Mouse (Mus musculus) embryonic facial prominence, embryonic 12.5 days (tissue): ENCODE measurements around the gene Amn. TPM values are rescaled to one million over a fixed set of nuclear protein-coding genes. Genes with fewer than 3 reads are reported as not detected.

Source experiments
- ATAC-seq: fragments of 200-750 bp; cut with Nextera tagmentation; 2 replicates; pipeline ENCODE4 v1.8.0; 2017; ENCODE audit not compliant: insufficient number of reproducible peaks, insufficient read depth, low FRiP score, low TSS enrichment
- H3K27ac ChIP-seq: fragments of 300-500 bp; sonication (generic); 2 replicates; pipeline ENCODE4 v1.5.1; 2016; ENCODE audit warnings: mild to moderate bottlenecking
- H3K27me3 ChIP-seq: fragments of 300-500 bp; sonication (generic); 2 replicates; pipeline ENCODE4 v1.6.1; 2016; ENCODE audit warnings: mild to moderate bottlenecking, moderate library complexity
- H3K36me3 ChIP-seq: fragments of 300-500 bp; sonication (generic); 2 replicates; pipeline ENCODE4 v1.6.1; 2016; ENCODE audit warnings: mild to moderate bottlenecking
- H3K4me1 ChIP-seq: fragments of 300-500 bp; sonication (generic); 2 replicates; pipeline ENCODE4 v1.6.1; 2016
- H3K4me2 ChIP-seq: fragments of 300-500 bp; sonication (generic); replicated peaks from 2 replicates; pipeline ENCODE4 v1.6.1; 2016; ENCODE audit warnings: mild to moderate bottlenecking, moderate library complexity
- H3K4me3 ChIP-seq: fragments of 300-500 bp; sonication (generic); 2 replicates; pipeline ENCODE4 v1.5.1; 2016; ENCODE audit warnings: mild to moderate bottlenecking
- H3K9ac ChIP-seq: fragments of 300-500 bp; sonication (generic); 2 replicates; pipeline ENCODE4 v1.6.1; 2016; ENCODE audit warnings: mild to moderate bottlenecking, moderate library complexity
- H3K9me3 ChIP-seq: fragments of 300-500 bp; sonication (generic); 2 replicates; pipeline ENCODE4 v1.6.1; 2016; ENCODE audit warnings: mild to moderate bottlenecking, moderate library complexity
- WGBS: fragments of 180-500 bp; shearing (Covaris S2); methylation state at CpG from one replicate; pipeline ENCODE4 v1.1.7; 2016; 5-methylcytosine and 5-hydroxymethylcytosine counted together
- polyA plus RNA-seq: library from polyadenylated mRNA; unstranded; fragments of >200 nt; fragmentation: Nextera tagmentation; extraction: Ambion mirVana; gene quantifications from 2 replicates; pipeline ENCODE4 v1.2.1, GENCODE M21; 2016

The Amn gene
- polyA plus RNA-seq, 1 experiment from 2014 or later: 0.52 TPM

- WGBS: 94% methylated on average over 14 of the region's 14 CpGs
- H3K4me2 ChIP-seq: no peak overlapping the region
- H3K36me3 ChIP-seq: peaks cover 92% of the 10 kb centered on the region
Measured at GRCm38 (mm10) chr12:111302018-111302345, 31.1 kb downstream of the Amn start.

GRCm38 (mm10) chr12:111303702-111304337 is 32.9 kb downstream of the Amn start:
- Histone ChIP-seq H3K9ac (no peak overlapping the region), H3K4me2 (no peak overlapping the region), H3K27ac (no peak overlapping the region), H3K4me1 (no peaks in the 10 kb centered on the region), H3K4me3 (no peak overlapping the region), H3K9me3 (no peaks in the 10 kb centered on the region), H3K36me3 (peaks cover 91% of the 10 kb centered on the region), H3K27me3 (no peaks in the 10 kb centered on the region)
- no peak for ATAC-seq
- WGBS: 92% methylated on average over 8 of the region's 8 CpGs

More at GRCm38 (mm10) chr12:111302018-111302345, 31.1 kb downstream of the Amn start:
- no peaks in the 10 kb centered on the region for H3K27me3 ChIP-seq
- no peak for ATAC-seq
- no peak overlapping the region for H3K27ac ChIP-seq
- H3K9ac ChIP-seq: no peak overlapping the region
- H3K4me3 ChIP-seq: no peak overlapping the region
- no peaks in the 10 kb centered on the region for H3K4me1 ChIP-seq
- no peaks in the 10 kb centered on the region for H3K9me3 ChIP-seq

- no peak overlapping the region for H3K4me3 ChIP-seq
- no peak for ATAC-seq
- H3K27ac ChIP-seq: no peak overlapping the region
- no peak overlapping the region for H3K4me2 ChIP-seq
- H3K9ac ChIP-seq: no peak overlapping the region
- 86% methylated on average over 8 of the region's 8 CpGs for WGBS
- no peaks in the 10 kb centered on the region for H3K9me3 ChIP-seq
- H3K27me3 ChIP-seq: no peaks in the 10 kb centered on the region
- H3K36me3 ChIP-seq: peaks cover 95% of the 10 kb centered on the region
- H3K4me1 ChIP-seq: no peaks in the 10 kb centered on the region
Measured at GRCm38 (mm10) chr12:111306821-111307220, 35.9 kb downstream of the Amn start.

- Histone ChIP-seq H3K4me2 (no peak overlapping the region), H3K4me3 (no peak overlapping the region), H3K27me3 (no peaks in the 10 kb centered on the region), H3K9me3 (no peaks in the 10 kb centered on the region), H3K27ac (no peak overlapping the region), H3K4me1 (no peaks in the 10 kb centered on the region), H3K9ac (no peak overlapping the region), H3K36me3 (peaks cover 96% of the 10 kb centered on the region)
- ATAC-seq: no peak
- 90% methylated on average over 12 of the region's 12 CpGs for WGBS
Measured at GRCm38 (mm10) chr12:111309256-111309655, 38.4 kb downstream of the Amn start.

- H3K4me1 ChIP-seq: no peaks in the 10 kb centered on the region
- no peak overlapping the region for H3K4me3 ChIP-seq
- peaks cover 94% of the 10 kb centered on the region for H3K36me3 ChIP-seq
- no peak overlapping the region for H3K4me2 ChIP-seq
- WGBS: 87% methylated on average over 14 of the region's 14 CpGs
- no peaks in the 10 kb centered on the region for H3K27me3 ChIP-seq
- H3K9me3 ChIP-seq: no peaks in the 10 kb centered on the region
- H3K27ac ChIP-seq: no peak overlapping the region
- no peak for ATAC-seq
- H3K9ac ChIP-seq: no peak overlapping the region
Measured at GRCm38 (mm10) chr12:111309931-111310330, 39.0 kb downstream of the Amn start.

- no peak overlapping the region for H3K9ac ChIP-seq
- ATAC-seq: no peak
- H3K4me3 ChIP-seq: no peak overlapping the region
- H3K9me3 ChIP-seq: no peaks in the 10 kb centered on the region
- no peak overlapping the region for H3K4me2 ChIP-seq
- H3K27me3 ChIP-seq: no peaks in the 10 kb centered on the region
- no peaks in the 10 kb centered on the region for H3K4me1 ChIP-seq
- no peak overlapping the region for H3K27ac ChIP-seq
- WGBS: 90% methylated on average over 10 of the region's 10 CpGs
- H3K36me3 ChIP-seq: peaks cover 94% of the 10 kb centered on the region
Measured at GRCm38 (mm10) chr12:111311775-111312174, 40.9 kb downstream of the Amn start.

GRCm38 (mm10) chr12:111314273-111314672 is 43.4 kb downstream of the Amn start:
- no peak overlapping the region for H3K4me3 ChIP-seq
- no peaks in the 10 kb centered on the region for H3K4me1 ChIP-seq
- H3K36me3 ChIP-seq: peaks cover 97% of the 10 kb centered on the region
- no peaks in the 10 kb centered on the region for H3K9me3 ChIP-seq
- H3K9ac ChIP-seq: no peak overlapping the region
- WGBS: 93% methylated on average over 7 of the region's 7 CpGs
- no peak overlapping the region for H3K4me2 ChIP-seq
- ATAC-seq: no peak
- no peaks in the 10 kb centered on the region for H3K27me3 ChIP-seq
- no peak overlapping the region for H3K27ac ChIP-seq

- H3K9me3 ChIP-seq: no peaks in the 10 kb centered on the region
- no peak overlapping the region for H3K27ac ChIP-seq
- H3K4me2 ChIP-seq: no peak overlapping the region
- H3K4me3 ChIP-seq: no peak overlapping the region
- 89% methylated on average over 9 of the region's 9 CpGs for WGBS
- H3K9ac ChIP-seq: no peak overlapping the region
- peaks cover 97% of the 10 kb centered on the region for H3K36me3 ChIP-seq
- no peaks in the 10 kb centered on the region for H3K4me1 ChIP-seq
- ATAC-seq: no peak
- H3K27me3 ChIP-seq: no peaks in the 10 kb centered on the region
Measured at GRCm38 (mm10) chr12:111317694-111318093, 46.8 kb downstream of the Amn start.

- WGBS: 90% methylated on average over 12 of the region's 12 CpGs
- Histone ChIP-seq H3K4me1 (no peaks in the 10 kb centered on the region), H3K4me3 (no peak overlapping the region), H3K9ac (no peak overlapping the region), H3K27ac (no peak overlapping the region), H3K36me3 (peaks cover 99% of the 10 kb centered on the region), H3K27me3 (no peaks in the 10 kb centered on the region), H3K4me2 (no peak overlapping the region), H3K9me3 (no peaks in the 10 kb centered on the region)
- ATAC-seq: no peak
Measured at GRCm38 (mm10) chr12:111320549-111320948, 49.7 kb downstream of the Amn start.

- Histone ChIP-seq H3K9ac (no peak overlapping the region), H3K27ac (no peak overlapping the region), H3K9me3 (no peaks in the 10 kb centered on the region), H3K4me3 (no peak overlapping the region), H3K4me1 (no peaks in the 10 kb centered on the region), H3K36me3 (peaks cover 96% of the 10 kb centered on the region), H3K27me3 (no peaks in the 10 kb centered on the region), H3K4me2 (no peak overlapping the region)
- ATAC-seq: no peak
- 89% methylated on average over 13 of the region's 13 CpGs for WGBS
Measured at GRCm38 (mm10) chr12:111321832-111322231, 50.9 kb downstream of the Amn start.

GRCm38 (mm10) chr12:111323423-111323822 is 52.5 kb downstream of the Amn start:
- no peak overlapping the region for H3K27ac ChIP-seq
- WGBS: 91% methylated on average over 4 of the region's 4 CpGs
- H3K9me3 ChIP-seq: no peaks in the 10 kb centered on the region

GRCm38 (mm10) chr12:111324536-111324935 is 53.6 kb downstream of the Amn start:
- H3K9me3 ChIP-seq: no peaks in the 10 kb centered on the region
- H3K27me3 ChIP-seq: no peaks in the 10 kb centered on the region
- no peak overlapping the region for H3K9ac ChIP-seq
- ATAC-seq: no peak
- no peaks in the 10 kb centered on the region for H3K4me1 ChIP-seq
- peaks cover 96% of the 10 kb centered on the region for H3K36me3 ChIP-seq
- H3K4me2 ChIP-seq: no peak overlapping the region
- WGBS: 97% methylated on average over 21 of the region's 21 CpGs
- H3K4me3 ChIP-seq: no peak overlapping the region
- H3K27ac ChIP-seq: no peak overlapping the region

More at GRCm38 (mm10) chr12:111323423-111323822, 52.5 kb downstream of the Amn start:
- H3K9ac ChIP-seq: no peak overlapping the region
- H3K4me2 ChIP-seq: no peak overlapping the region
- no peaks in the 10 kb centered on the region for H3K4me1 ChIP-seq
- peaks cover 96% of the 10 kb centered on the region for H3K36me3 ChIP-seq
- H3K4me3 ChIP-seq: no peak overlapping the region
- no peak for ATAC-seq
- H3K27me3 ChIP-seq: no peaks in the 10 kb centered on the region
